Mouse (Mus musculus) testis, postnatal 10 days (tissue): Measurements from ENCODE around the gene Rabgap1l.
"Not testable (repeated sequence)": the region's sequence is repeated elsewhere in the genome, so short reads cannot be mapped to it uniquely, and the experiment has no call there.

ENCODE experiments used
- DNase-seq: peaks from one replicate; pipeline ENCODE4 v3.0.0; 2021; ENCODE audit warnings: low spot score

Rabgap1l gene

GRCm38 (mm10) chr1:160485731-160486130 is 307.3 kb downstream of the Rabgap1l start:
- DNase-seq: no peak

GRCm38 (mm10) chr1:160485028-160485427 is 308.0 kb downstream of the Rabgap1l start:
- DNase-seq: no peak

DNA sequence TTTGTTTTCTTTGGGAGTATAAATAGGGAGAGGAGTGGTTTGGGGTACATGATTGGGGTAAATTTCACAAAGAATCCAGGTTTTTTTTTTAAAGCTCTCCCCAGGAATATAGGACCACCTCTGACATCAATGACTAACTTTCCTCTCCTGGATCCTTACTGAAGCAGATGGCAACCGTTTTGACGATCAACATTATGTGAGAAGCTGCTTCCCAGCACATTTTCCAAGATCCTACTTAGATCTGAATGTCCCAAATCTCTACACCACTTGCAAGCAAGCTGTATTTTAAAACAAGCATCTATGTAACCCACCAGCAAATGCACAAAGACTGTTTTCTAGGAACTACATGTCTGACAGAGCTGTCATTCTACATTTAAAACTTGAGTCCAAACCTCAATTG is 311.4 kb downstream of the Rabgap1l start:
- no peak for DNase-seq

DNA sequence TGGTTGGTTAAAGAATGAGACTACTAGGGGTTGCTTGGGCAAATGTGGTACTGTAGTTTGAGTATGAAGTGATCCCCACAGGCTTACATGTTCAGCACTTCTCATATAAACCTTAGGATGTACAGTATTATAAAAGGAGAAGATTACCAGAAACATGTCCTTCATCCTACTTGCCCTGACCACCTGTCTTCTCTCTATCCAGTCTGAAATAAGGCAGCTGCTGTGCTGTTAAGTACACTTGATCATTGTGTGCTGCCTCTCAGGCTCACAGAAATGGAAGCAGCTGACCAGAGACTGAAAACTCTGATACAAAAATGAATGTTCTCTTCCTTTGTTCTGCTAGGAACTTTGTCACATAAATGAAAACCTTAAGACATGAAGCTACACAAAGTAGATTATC is 325.6 kb downstream of the Rabgap1l start:
- DNase-seq: no peak

GRCm38 (mm10) chr1:160465186-160465585 is 327.8 kb downstream of the Rabgap1l start:
- no peak for DNase-seq

- DNase-seq: no peak
These were observed 328.9 kb downstream of the Rabgap1l start for GRCm38 (mm10) chr1:160464148-160464547.

DNA sequence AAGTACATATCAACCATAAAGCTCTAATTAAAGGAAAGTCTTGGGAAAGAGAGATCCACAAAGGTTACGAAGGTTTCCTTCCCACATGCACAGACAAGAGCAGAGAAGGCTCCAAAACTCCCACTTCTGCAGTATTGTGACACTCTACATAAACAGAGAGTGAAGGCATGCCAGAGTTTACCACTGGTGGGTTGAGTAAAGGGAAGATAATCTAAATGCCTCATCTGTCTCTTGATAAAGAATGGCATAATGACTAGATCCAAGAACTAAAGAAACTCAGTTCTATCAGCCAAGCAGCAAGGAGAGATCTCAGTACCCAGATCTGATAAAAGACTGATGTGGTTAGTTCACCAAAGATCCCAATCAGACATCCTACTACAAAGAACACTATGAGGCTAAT is 332.7 kb downstream of the Rabgap1l start:
- no peak for DNase-seq

- no peak for DNase-seq
These were observed 341.3 kb downstream of the Rabgap1l start for GRCm38 (mm10) chr1:160451663-160452062.

DNA sequence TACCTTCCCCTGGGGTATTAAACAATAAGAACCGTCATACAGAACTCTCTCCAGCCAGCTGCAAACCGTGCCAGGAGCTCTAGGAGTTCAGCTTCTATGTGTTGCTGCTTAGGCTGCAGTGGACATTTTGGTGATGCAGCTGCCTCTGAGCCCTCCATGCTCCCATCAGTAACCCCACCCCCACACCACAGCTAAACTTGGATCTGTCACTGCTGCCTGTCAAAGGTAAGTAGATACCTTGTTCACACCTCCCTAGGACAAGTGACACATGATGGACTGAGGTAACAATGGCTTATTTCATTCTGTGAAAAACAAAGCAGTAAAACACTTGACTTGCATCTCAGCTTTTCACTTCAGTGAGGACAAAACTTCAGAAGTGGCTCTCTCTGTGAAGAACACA is 344.3 kb downstream of the Rabgap1l start:
- no peak for DNase-seq

GRCm38 (mm10) chr1:160446823-160447222 is 346.2 kb downstream of the Rabgap1l start:
- DNase-seq: no peak

DNA sequence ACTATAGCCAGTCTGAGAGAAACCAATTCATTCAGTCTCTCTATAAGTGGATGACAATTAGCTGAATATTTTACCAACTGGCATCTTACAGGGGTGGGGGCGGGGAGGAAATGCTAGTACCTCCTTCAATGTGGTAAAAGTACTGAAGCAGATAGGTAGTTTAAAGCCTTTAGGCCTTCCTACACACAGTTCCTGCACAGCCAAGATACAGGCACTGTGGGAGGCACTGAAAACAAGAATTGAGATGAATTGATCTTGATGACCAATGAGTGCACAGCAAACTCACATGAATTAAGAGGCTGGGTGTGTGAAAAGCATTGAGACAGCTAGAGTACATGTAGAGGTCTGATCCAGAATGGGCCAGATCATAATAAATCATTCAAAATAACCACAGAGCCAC is 349.5 kb downstream of the Rabgap1l start:
- no peak for DNase-seq

- no peak for DNase-seq
These were observed 351.3 kb downstream of the Rabgap1l start for GRCm38 (mm10) chr1:160441679-160442078.

DNA sequence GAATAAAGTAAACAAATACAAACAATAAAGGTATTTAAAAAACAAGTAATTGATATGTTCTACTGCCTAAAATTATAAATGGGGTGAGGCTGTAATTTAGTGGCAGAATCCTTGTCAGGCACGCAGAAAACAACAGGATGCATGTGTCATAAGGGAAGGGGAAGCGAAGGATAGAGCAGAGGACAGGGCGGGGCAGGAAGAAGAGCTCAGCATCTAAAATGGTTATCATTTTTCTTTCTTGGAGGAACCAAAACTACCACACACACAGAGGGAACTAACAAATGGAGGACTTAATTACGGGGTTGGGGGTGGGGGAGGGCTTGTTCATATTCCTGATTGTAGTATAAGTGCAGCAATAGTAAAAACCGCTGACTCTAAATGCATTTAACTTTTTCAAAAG is 351.9 kb downstream of the Rabgap1l start:
- DNase-seq: no peak

- no peak for DNase-seq
These were observed 354.2 kb downstream of the Rabgap1l start for GRCm38 (mm10) chr1:160438820-160439219.

DNA sequence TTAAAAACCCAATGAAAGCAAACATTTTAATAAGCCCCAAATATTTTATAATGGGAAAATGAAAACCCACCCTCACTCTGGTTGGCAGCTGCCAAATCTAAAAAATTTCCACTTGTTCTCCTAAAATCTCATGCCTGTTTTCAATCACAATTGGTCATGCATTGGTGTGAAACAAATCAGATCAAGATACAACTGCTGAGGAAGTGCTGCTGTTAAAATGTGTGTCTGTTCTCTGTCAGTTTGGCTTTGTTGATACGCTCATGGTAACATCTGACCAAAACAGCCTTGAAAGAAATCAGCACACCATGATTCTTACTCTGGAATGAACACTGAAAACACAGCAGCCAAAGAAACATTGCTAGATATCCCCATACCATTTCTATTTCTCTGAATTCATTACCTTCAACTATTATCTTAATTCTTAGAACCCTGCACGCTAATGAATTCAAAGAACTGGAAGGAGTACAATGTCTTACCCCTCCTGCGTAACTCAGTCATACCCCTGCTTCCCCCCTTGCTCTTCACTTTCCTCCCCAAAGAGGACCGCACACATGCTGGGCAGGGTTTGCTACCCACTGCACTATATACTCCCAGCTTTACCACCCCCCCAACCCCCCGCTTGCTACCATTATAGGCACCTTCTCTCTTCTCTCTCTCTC is 375.7 kb downstream of the Rabgap1l start:
- DNase-seq: no peak

DNA sequence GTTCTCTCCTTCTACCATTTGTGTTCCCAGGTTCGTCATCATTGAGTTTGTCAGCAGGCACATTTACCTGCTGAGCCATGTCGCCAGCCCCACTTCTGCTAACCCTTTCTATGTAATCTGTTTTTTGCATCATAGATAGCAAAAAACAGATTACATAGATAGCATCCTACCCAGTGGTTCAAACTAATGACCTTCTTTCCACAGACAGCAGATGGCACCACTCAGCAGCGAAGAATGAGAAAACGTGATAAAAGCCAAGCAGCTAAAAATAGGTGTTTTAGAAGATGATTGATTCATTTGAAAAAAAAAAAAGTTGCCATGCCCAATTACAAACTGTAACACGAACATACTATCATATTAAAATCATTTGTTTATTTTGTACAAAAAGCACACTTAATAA is 382.2 kb downstream of the Rabgap1l start:
- no peak for DNase-seq

GRCm38 (mm10) chr1:160409689-160410088 is 383.3 kb downstream of the Rabgap1l start:
- DNase-seq: not testable (repeated sequence)

- DNase-seq: no peak
These were observed 383.9 kb downstream of the Rabgap1l start for GRCm38 (mm10) chr1:160409123-160409522.

DNA sequence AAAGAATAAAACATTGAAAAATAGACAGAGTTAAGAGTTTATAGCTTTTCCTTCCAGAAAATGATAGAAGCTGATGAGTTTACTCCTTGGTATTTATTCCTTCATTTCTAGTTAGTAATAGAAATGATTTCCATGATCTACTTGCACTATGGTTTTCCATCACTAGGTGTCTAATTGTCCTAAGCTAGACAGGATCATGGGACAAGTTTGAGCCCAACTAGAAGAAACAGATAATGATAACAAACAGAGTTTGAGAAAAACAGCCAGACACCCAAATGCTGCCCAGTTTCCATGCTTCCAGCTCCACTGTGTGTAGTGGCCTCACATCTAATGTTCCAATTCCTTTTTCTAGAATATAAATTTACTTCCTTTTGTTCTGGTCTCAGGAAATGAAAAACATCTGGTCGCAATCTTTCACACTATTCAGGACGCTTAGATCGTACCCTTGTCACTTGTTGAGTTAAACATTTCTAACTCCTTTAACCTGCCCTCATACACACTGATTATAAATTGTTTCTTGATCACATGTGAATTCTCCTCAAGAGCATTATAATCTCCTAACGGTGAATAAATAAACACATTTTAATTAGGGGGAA is 384.6 kb downstream of the Rabgap1l start:
- no peak for DNase-seq

DNA sequence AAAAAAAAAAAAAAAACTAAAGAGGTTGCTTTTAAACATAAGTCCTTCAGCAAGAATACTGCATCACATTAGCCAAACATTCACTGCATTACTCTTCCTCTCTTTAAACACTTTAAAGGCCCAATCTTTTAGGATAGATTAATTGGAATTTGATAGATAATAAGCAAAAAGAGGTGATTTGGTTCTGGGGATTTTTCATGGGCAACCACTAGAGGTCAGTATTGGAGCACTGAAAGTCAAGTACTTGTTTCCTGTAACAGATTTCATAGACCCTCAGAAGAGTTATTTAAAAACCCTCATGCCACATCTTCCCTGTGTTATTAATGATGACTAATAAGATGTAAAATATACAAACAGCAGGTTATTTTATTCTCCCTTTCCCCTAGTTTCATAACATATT is 393.6 kb downstream of the Rabgap1l start:
- no peak for DNase-seq

DNA sequence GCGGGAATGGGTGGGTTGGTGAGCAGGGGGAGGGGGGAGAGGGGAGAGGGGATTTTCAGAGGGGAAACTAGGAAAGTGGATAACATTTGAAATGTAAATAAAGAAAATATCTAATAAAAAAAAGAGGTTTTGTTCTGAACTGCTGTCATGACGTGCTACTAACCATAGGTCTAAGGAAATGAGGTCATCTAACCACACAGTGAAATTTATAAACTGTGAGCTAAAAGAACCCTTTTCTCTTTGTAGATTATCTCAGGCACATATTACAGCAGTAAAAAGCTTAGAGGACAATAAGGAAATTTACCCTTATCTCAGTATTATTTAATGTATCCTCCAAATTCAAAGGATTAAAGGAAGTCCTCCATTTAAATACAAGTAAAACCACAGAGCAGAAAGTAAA is 396.0 kb downstream of the Rabgap1l start:
- no peak for DNase-seq

GRCm38 (mm10) chr1:160387446-160387845 is 405.6 kb downstream of the Rabgap1l start:
- no peak for DNase-seq

GRCm38 (mm10) chr1:160378367-160378766 is 414.6 kb downstream of the Rabgap1l start:
- DNase-seq: no peak
